Mouse (Mus musculus): ENCODE data around the gene Ccdc153.

- TF ChIP-seq CTCF (IDR thresholded peaks at IDR 0.05; ENCODE audit: low read depth) = no peak
- TF ChIP-seq EP300 (IDR thresholded peaks at IDR 0.05; ENCODE audit: low read depth) = no peak
Observed at GRCm38 (mm10) chr9:44287003-44287400, 46.5 kb downstream of the Ccdc153 start.
